Mouse (Mus musculus): ENCODE results near the gene 4930402F06Rik. TPM values are rescaled to one million over a fixed set of nuclear protein-coding genes. Genes with fewer than 3 reads are reported as not detected.
A peak's percentile ranks its signal among the peaks of the same experiment; 100 is the strongest.

Gene 4930402F06Rik
- polyA plus RNA-seq, 2 experiments, result not detected

- Histone ChIP-seq H3K27me3 (ENCODE audit: control insufficient read depth, insufficient read depth, low read length) (no peaks in the 10 kb centered on the region), H3K4me2 (ENCODE audit: low read depth) (no peak overlapping the region), H3K4me1 (replicated peaks; ENCODE audit: control insufficient read depth in 2 of 2, insufficient read depth in 2 of 2, low read length in 1 of 2) (no peaks in the 10 kb centered on the region), H3K4me3 (ENCODE audit: insufficient read depth in 1 of 2, low read depth in 2 of 2, low read length in 2 of 2) (no peak overlapping the region), H3K9me3 (ENCODE audit: control insufficient read depth, low read length) (no peaks in the 10 kb centered on the region), H3K27ac (no peak overlapping the region), H3K9ac (replicated peaks) (no peak overlapping the region), H3K36me3 (replicated peaks; ENCODE audit: control insufficient read depth, insufficient read depth, low read depth) (no peaks in the 10 kb centered on the region)
- TF ChIP-seq CTCF (IDR thresholded peaks at IDR 0.05; ENCODE audit: low read depth) (no peak), EP300 (IDR thresholded peaks at IDR 0.05; ENCODE audit: low read depth) (no peak)
- DNase-seq (ENCODE audit: low read depth in 3 of 3, low spot score in 3 of 3) (no peak), ATAC-seq (ENCODE audit: insufficient read depth) (no peak)
These were observed 26.3 kb downstream of the 4930402F06Rik start for GRCm38 (mm10) chr2:35370686-35371085.

- Histone ChIP-seq H3K4me3 (ENCODE audit: insufficient read depth in 1 of 2, low read depth in 2 of 2, low read length in 2 of 2) (no peak within 1 kb of the TSS), H3K9ac (replicated peaks) (no peak within 1 kb of the TSS), H3K27ac (no peak within 1 kb of the TSS), H3K4me1 (replicated peaks; ENCODE audit: control insufficient read depth in 2 of 2, insufficient read depth in 2 of 2, low read length in 1 of 2) (no peaks in the 10 kb centered on the region), H3K27me3 (ENCODE audit: control insufficient read depth, insufficient read depth, low read length) (no peaks in the 10 kb centered on the region), H3K4me2 (ENCODE audit: low read depth) (no peak within 1 kb of the TSS), H3K9me3 (ENCODE audit: control insufficient read depth, low read length) (no peaks in the 10 kb centered on the region), H3K36me3 (replicated peaks; ENCODE audit: control insufficient read depth, insufficient read depth, low read depth) (no peaks in the 10 kb centered on the region)
- 63% methylated on average over 2 of the region's 2 CpGs for WGBS (ENCODE audit: insufficient replicate concordance)
- no peak for ATAC-seq (ENCODE audit: insufficient read depth)
- TF ChIP-seq CTCF (IDR thresholded peaks at IDR 0.05; ENCODE audit: low read depth) (no peak), EP300 (IDR thresholded peaks at IDR 0.05; ENCODE audit: low read depth) (no peak)
- DNase-seq (ENCODE audit: low read depth in 3 of 3, low spot score in 3 of 3), result no peak
These were observed 29.3 kb downstream of the 4930402F06Rik start, which contains the start of gene 4930568D16Rik for GRCm38 (mm10) chr2:35367629-35368028. Gene 4930568D16Rik, minus strand, starts transcription at chr2:35367729.

- no peaks in the 10 kb centered on the region for H3K9me3 ChIP-seq (ENCODE audit: control insufficient read depth, low read length)
- no peak overlapping the region for H3K4me2 ChIP-seq (ENCODE audit: low read depth)
- H3K4me3 ChIP-seq (ENCODE audit: insufficient read depth in 1 of 2, low read depth in 2 of 2, low read length in 2 of 2), result no peak overlapping the region
- ATAC-seq (ENCODE audit: insufficient read depth) (0 out of 2 replicates have a peak, but pooled peaks have one; percentile 31), DNase-seq (ENCODE audit: low read depth in 3 of 3, low spot score in 3 of 3) (peak in 1 of 3 experiments; percentile 41)
- H3K4me1 ChIP-seq (replicated peaks; ENCODE audit: control insufficient read depth in 2 of 2, insufficient read depth in 2 of 2, low read length in 1 of 2), result peaks cover 0 to 8% of the 10 kb centered on the region in 2 experiments; a peak in 1 of 4 replicates
- no peaks in the 10 kb centered on the region for H3K36me3 ChIP-seq (replicated peaks; ENCODE audit: control insufficient read depth, insufficient read depth, low read depth)
- H3K27ac ChIP-seq, result no peak overlapping the region
- 28% methylated on average over 5 of the region's 5 CpGs for WGBS (ENCODE audit: insufficient replicate concordance)
- peak; percentile 77 for TF ChIP-seq CTCF (IDR thresholded peaks at IDR 0.05; ENCODE audit: low read depth)
- no peak for TF ChIP-seq EP300 (IDR thresholded peaks at IDR 0.05; ENCODE audit: low read depth)
- H3K9ac ChIP-seq (replicated peaks), result no peak overlapping the region
- H3K27me3 ChIP-seq (ENCODE audit: control insufficient read depth, insufficient read depth, low read length), result no peaks in the 10 kb centered on the region
These were observed 47.8 kb downstream of the 4930402F06Rik start for GRCm38 (mm10) chr2:35349184-35349583.

- no peak overlapping the region for H3K4me3 ChIP-seq (ENCODE audit: insufficient read depth in 1 of 2, low read depth in 2 of 2, low read length in 2 of 2)
- H3K36me3 ChIP-seq (replicated peaks; ENCODE audit: control insufficient read depth, insufficient read depth, low read depth), result no peaks in the 10 kb centered on the region
- 38% methylated on average over 2 of the region's 2 CpGs for WGBS (ENCODE audit: insufficient replicate concordance)
- DNase-seq (ENCODE audit: low read depth in 3 of 3, low spot score in 3 of 3), result no peak
- TF ChIP-seq CTCF (IDR thresholded peaks at IDR 0.05; ENCODE audit: low read depth) (no peak), EP300 (IDR thresholded peaks at IDR 0.05; ENCODE audit: low read depth) (no peak)
- H3K27me3 ChIP-seq (ENCODE audit: control insufficient read depth, insufficient read depth, low read length), result no peaks in the 10 kb centered on the region
- H3K9me3 ChIP-seq (ENCODE audit: control insufficient read depth, low read length), result no peaks in the 10 kb centered on the region
- ATAC-seq (ENCODE audit: insufficient read depth), result no peak
- no peak overlapping the region for H3K27ac ChIP-seq
- H3K4me1 ChIP-seq (replicated peaks; ENCODE audit: control insufficient read depth in 2 of 2, insufficient read depth in 2 of 2, low read length in 1 of 2), result peaks cover 0 to 15% of the 10 kb centered on the region in 2 experiments; a peak in 1 of 4 replicates
- H3K4me2 ChIP-seq (ENCODE audit: low read depth), result no peak overlapping the region
- H3K9ac ChIP-seq (replicated peaks), result no peak overlapping the region
These were observed 51.0 kb downstream of the 4930402F06Rik start for GRCm38 (mm10) chr2:35345984-35346383.

GRCm38 (mm10) chr2:35342605-35343004 is 54.4 kb downstream of the 4930402F06Rik start:
- no peak overlapping the region for H3K4me3 ChIP-seq (ENCODE audit: insufficient read depth in 1 of 2, low read depth in 2 of 2, low read length in 2 of 2)
- no peak for DNase-seq (ENCODE audit: low read depth in 3 of 3, low spot score in 3 of 3)

More at GRCm38 (mm10) chr2:35342605-35343004, 54.4 kb downstream of the 4930402F06Rik start:
- Histone ChIP-seq H3K4me1 (replicated peaks; ENCODE audit: control insufficient read depth in 2 of 2, insufficient read depth in 2 of 2, low read length in 1 of 2) (peaks cover under 1 to 12% of the 10 kb centered on the region in 2 experiments), H3K27me3 (ENCODE audit: control insufficient read depth, insufficient read depth, low read length) (no peaks in the 10 kb centered on the region), H3K27ac (no peak overlapping the region), H3K36me3 (replicated peaks; ENCODE audit: control insufficient read depth, insufficient read depth, low read depth) (no peaks in the 10 kb centered on the region), H3K9ac (replicated peaks) (no peak overlapping the region), H3K4me2 (ENCODE audit: low read depth) (no peak overlapping the region), H3K9me3 (ENCODE audit: control insufficient read depth, low read length) (no peaks in the 10 kb centered on the region)
- WGBS (ENCODE audit: insufficient replicate concordance), result 32% methylated on average over 3 of the region's 3 CpGs
- no peak for TF ChIP-seq EP300 (IDR thresholded peaks at IDR 0.05; ENCODE audit: low read depth)
- TF ChIP-seq CTCF (IDR thresholded peaks at IDR 0.05; ENCODE audit: low read depth), result no peak
- no peak for ATAC-seq (ENCODE audit: insufficient read depth)

All from liver, embryonic 14.5 days (tissue).